Mouse (Mus musculus) neural tube, embryonic 14.5 days (tissue): ENCODE data around the gene Tmem109. TPM values are rescaled to one million over a fixed set of nuclear protein-coding genes. Genes with fewer than 3 reads are reported as not detected.

Source experiments
- ATAC-seq: fragments of 200-750 bp; cut with Nextera tagmentation; 2 replicates; pipeline ENCODE4 v1.8.0; 2017; ENCODE audit warnings: low read depth, mild to moderate bottlenecking, moderate TSS enrichment, moderate library complexity
- H3K27ac ChIP-seq: fragments of 300-500 bp; sonication (generic); 2 replicates; pipeline ENCODE4 v1.5.1; 2014; ENCODE audit warnings: low read depth, mild to moderate bottlenecking, control low read depth, low read length, moderate library complexity, mixed read lengths
- H3K27me3 ChIP-seq: fragments of 300-500 bp; sonication (generic); 2 replicates; pipeline ENCODE4 v1.6.1; 2014; ENCODE audit warnings: low read length; ENCODE audit not compliant: control insufficient read depth, insufficient read depth
- H3K36me3 ChIP-seq: fragments of 300-500 bp; sonication (generic); 2 replicates; pipeline ENCODE4 v1.6.1; 2014; ENCODE audit warnings: low read length, mixed read lengths; ENCODE audit not compliant: control insufficient read depth, insufficient read depth
- H3K4me1 ChIP-seq: fragments of 300-500 bp; sonication (generic); 2 replicates; pipeline ENCODE4 v1.6.1; 2014; ENCODE audit warnings: low read length; ENCODE audit not compliant: control insufficient read depth, insufficient read depth
- H3K4me2 ChIP-seq: fragments of 300-500 bp; sonication (generic); 2 replicates; pipeline ENCODE4 v1.6.1; 2014; ENCODE audit warnings: mild to moderate bottlenecking, low read depth, low read length, control low read depth
- H3K4me3 ChIP-seq: fragments of 300-500 bp; sonication (generic); 2 replicates; pipeline ENCODE4 v1.5.1; 2014; ENCODE audit warnings: low read depth, low read length, control low read depth, mixed read lengths
- H3K9ac ChIP-seq: fragments of 300-500 bp; sonication (generic); replicated peaks from 2 replicates; pipeline ENCODE4 v1.6.1; 2014; ENCODE audit warnings: low read depth, mild to moderate bottlenecking, control low read depth, low read length, mixed read lengths
- H3K9me3 ChIP-seq: fragments of 300-500 bp; sonication (generic); 2 replicates; pipeline ENCODE4 v1.6.1; 2016; ENCODE audit warnings: low read length; ENCODE audit not compliant: control insufficient read depth
- WGBS: fragments of 180-500 bp; shearing (Covaris S2); extraction: QIAGEN DNeasy Blood & Tissue Kit; methylation state at CpG from one replicate; pipeline ENCODE4 v1.1.7; 2014; 5-methylcytosine and 5-hydroxymethylcytosine counted together
- polyA plus RNA-seq: library from polyadenylated mRNA; unstranded; fragments of >200 nt; fragmentation: Nextera tagmentation; extraction: Ambion mirVana; gene quantifications from 2 replicates; pipeline ENCODE4 v1.2.1, GENCODE M21; 2014

The Tmem109 gene
- polyA plus RNA-seq, 1 experiment from 2014 or later, result 36.3 TPM

DNA sequence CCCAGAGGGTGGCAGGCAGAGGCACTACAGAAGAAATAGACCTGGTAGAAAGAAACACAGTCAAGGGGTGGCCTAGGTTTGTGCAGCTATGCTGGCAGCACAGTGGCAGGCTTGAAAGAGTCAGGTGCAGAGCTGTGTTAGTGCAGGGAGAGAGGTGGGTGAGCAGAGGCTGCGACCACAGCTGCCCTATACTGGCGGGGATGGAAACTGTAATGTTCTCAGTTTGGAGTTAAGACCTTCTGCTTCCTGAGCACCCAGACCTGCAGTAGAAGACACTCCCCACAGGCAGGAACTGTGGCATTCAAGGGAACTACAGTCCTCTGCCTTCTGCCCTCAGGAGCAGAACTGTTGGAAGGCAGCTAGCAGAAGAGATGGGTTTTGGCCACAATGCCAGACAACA lies 33.1 kb upstream of the Tmem109 start:
- no peak for ATAC-seq
- Histone ChIP-seq H3K4me3 (no peak overlapping the region), H3K9me3 (no peaks in the 10 kb centered on the region), H3K27ac (no peak overlapping the region), H3K4me1 (no peaks in the 10 kb centered on the region), H3K4me2 (no peak overlapping the region), H3K9ac (no peak overlapping the region), H3K36me3 (no peaks in the 10 kb centered on the region), H3K27me3 (no peaks in the 10 kb centered on the region)
- WGBS, result 77% methylated on average over 2 of the region's 2 CpGs

GRCm38 (mm10) chr19:10914291-10914690 lies 32.5 kb upstream of the Tmem109 start:
- Histone ChIP-seq H3K4me3 (no peak overlapping the region), H3K9ac (no peak overlapping the region), H3K4me2 (no peak overlapping the region), H3K27me3 (no peaks in the 10 kb centered on the region), H3K27ac (no peak overlapping the region), H3K9me3 (no peaks in the 10 kb centered on the region), H3K36me3 (no peaks in the 10 kb centered on the region), H3K4me1 (no peaks in the 10 kb centered on the region)
- 82% methylated on average over 7 of the region's 7 CpGs for WGBS
- no peak for ATAC-seq

GRCm38 (mm10) chr19:10909087-10909721 lies 27.4 kb upstream of the Tmem109 start:
- Histone ChIP-seq H3K9ac (no peak overlapping the region), H3K27me3 (no peaks in the 10 kb centered on the region), H3K9me3 (no peaks in the 10 kb centered on the region), H3K27ac (no peak overlapping the region), H3K4me2 (no peak overlapping the region), H3K4me3 (no peak overlapping the region), H3K36me3 (peaks cover 22% of the 10 kb centered on the region), H3K4me1 (no peaks in the 10 kb centered on the region)
- WGBS, result 85% methylated on average over 6 of the region's 6 CpGs
- no peak for ATAC-seq

- ATAC-seq, result peak; percentile 67; the same call in 1 of the 2 replicates
- 61% methylated on average over 3 of the region's 3 CpGs for WGBS
Measured at GRCm38 (mm10) chr19:10907891-10908290, 26.1 kb upstream of the Tmem109 start.

GRCm38 (mm10) chr19:10905728-10906000 lies 23.9 kb upstream of the Tmem109 start:
- no peak for ATAC-seq
- 92% methylated on average over 5 of the region's 5 CpGs for whole genome bisulfite sequencing
- Histone ChIP-seq H3K27me3 (no peaks in the 10 kb centered on the region), H3K36me3 (peaks cover 52% of the 10 kb centered on the region), H3K4me3 (no peak overlapping the region), H3K4me1 (no peaks in the 10 kb centered on the region), H3K9me3 (no peaks in the 10 kb centered on the region), H3K27ac (no peak overlapping the region), H3K4me2 (no peak overlapping the region), H3K9ac (no peak overlapping the region)

More at GRCm38 (mm10) chr19:10907891-10908290, 26.1 kb upstream of the Tmem109 start:
- Histone ChIP-seq H3K4me3 (no peak overlapping the region), H3K4me1 (no peaks in the 10 kb centered on the region), H3K4me2 (no peak overlapping the region), H3K9me3 (no peaks in the 10 kb centered on the region), H3K27ac (no peak overlapping the region), H3K36me3 (peaks cover 32% of the 10 kb centered on the region), H3K27me3 (no peaks in the 10 kb centered on the region), H3K9ac (no peak overlapping the region)

DNA sequence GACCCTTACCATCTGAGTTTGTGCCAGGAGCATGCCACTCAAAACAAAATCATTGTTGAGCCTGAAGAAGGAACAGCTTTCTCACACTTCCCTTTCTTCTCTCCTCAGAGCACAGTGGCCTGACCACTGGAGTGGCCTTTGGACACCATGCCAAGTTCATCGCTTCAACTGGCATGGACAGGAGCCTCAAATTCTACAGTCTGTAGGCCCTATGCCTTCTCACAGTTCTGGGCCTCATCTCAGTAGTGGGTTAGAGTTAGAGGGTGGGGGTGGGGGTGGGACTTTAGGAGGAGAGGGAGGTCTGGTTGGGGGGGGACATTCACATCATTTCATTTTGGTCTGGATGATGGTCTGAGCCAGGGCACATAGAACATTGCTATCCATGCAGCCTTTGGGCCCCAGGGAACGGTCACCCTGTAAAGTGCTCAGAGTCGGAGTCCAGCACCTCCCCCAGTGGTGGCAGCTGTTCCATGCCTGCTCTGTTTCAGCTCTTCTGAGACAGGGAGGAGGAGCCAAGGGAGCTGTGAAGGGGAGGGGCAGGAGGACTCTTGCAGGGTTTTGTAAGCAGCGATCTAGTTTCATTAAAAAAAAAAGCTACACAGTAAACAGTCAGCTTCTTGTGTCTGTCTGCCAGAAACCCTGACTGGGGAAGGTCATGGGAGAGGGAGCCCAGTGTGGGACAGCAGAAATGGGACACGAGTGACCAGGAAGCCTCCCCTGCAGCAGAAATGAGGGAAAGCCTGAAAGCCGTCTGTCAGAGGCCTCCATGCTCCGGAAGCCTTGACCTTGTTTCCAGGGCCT lies 23.3 kb upstream of the Tmem109 start:
- no peak overlapping the region for H3K27ac ChIP-seq
- H3K4me1 ChIP-seq, result no peaks in the 10 kb centered on the region
- no peaks in the 10 kb centered on the region for H3K27me3 ChIP-seq
- H3K9ac ChIP-seq, result no peak overlapping the region
- WGBS, result 58% methylated on average over 7 of the region's 7 CpGs
- ATAC-seq, result peak; percentile 44; the same call in 1 of the 2 replicates
- no peaks in the 10 kb centered on the region for H3K9me3 ChIP-seq
- no peak overlapping the region for H3K4me2 ChIP-seq
- no peak overlapping the region for H3K4me3 ChIP-seq
- H3K36me3 ChIP-seq, result peaks cover 58% of the 10 kb centered on the region

GRCm38 (mm10) chr19:10904512-10904911 lies 22.7 kb upstream of the Tmem109 start:
- no peaks in the 10 kb centered on the region for H3K9me3 ChIP-seq
- H3K9ac ChIP-seq, result no peak overlapping the region
- H3K4me2 ChIP-seq, result no peak overlapping the region
- no peak overlapping the region for H3K4me3 ChIP-seq
- H3K36me3 ChIP-seq, result peaks cover 64% of the 10 kb centered on the region
- no peaks in the 10 kb centered on the region for H3K27me3 ChIP-seq
- 94% methylated on average over 5 of the region's 5 CpGs for whole genome bisulfite sequencing
- ATAC-seq, result no peak
- H3K27ac ChIP-seq, result no peak overlapping the region
- no peaks in the 10 kb centered on the region for H3K4me1 ChIP-seq

GRCm38 (mm10) chr19:10901046-10901445 lies 19.2 kb upstream of the Tmem109 start:
- H3K4me3 ChIP-seq, result no peak overlapping the region
- peaks cover 62% of the 10 kb centered on the region for H3K36me3 ChIP-seq
- no peak overlapping the region for H3K27ac ChIP-seq
- no peak overlapping the region for H3K9ac ChIP-seq
- WGBS, result 92% methylated on average over 5 of the region's 5 CpGs
- no peak overlapping the region for H3K4me2 ChIP-seq
- peaks cover 9% of the 10 kb centered on the region for H3K4me1 ChIP-seq
- no peaks in the 10 kb centered on the region for H3K27me3 ChIP-seq
- no peaks in the 10 kb centered on the region for H3K9me3 ChIP-seq
- no peak for ATAC-seq

- H3K9ac ChIP-seq, result no peak overlapping the region
- no peak overlapping the region for H3K27ac ChIP-seq
- no peaks in the 10 kb centered on the region for H3K27me3 ChIP-seq
- H3K9me3 ChIP-seq, result no peaks in the 10 kb centered on the region
- ATAC-seq, result no peak
- H3K4me2 ChIP-seq, result no peak overlapping the region
- peaks cover 9% of the 10 kb centered on the region for H3K4me1 ChIP-seq
- H3K4me3 ChIP-seq, result no peak overlapping the region
- peaks cover 57% of the 10 kb centered on the region for H3K36me3 ChIP-seq
- WGBS, result 90% methylated on average over 6 of the region's 6 CpGs
Measured at GRCm38 (mm10) chr19:10900315-10900714, 18.5 kb upstream of the Tmem109 start.
